Mouse (Mus musculus) kidney, postnatal 25 days (tissue): Measurements from ENCODE around the gene Gm4792.
A peak's percentile ranks its signal among the peaks of the same experiment; 100 is the strongest.

Experiments
- DNase-seq, 2 experiments: peaks; one replicate each; pipeline ENCODE4 v3.0.0; 2021; ENCODE audit warnings: mixed read lengths in 2 of 2

The Gm4792 gene

DNA sequence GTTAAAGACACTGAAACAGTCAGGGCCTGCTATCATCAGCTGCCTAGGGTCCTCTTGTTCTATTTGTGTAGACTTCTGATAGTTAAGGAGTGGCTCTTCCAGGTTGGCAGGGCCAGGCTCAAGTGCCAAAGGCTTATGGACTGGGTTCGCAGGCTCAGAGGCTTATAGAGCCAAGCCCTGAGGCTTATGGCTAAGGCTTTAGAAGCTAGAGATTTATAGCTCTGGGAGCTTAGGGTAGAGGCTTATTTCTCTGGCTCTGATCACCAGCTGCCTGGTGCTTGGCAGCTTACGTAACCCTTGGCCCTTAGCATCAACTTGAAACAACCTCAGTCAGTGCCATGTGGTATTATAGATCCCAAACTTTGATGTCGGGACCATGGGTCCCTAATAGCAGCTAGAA lies at the start of gene Gm4792:
Gene Gm4792 (minus strand): TSS at position 233 of the 400 bp plus-strand sequence.
- no peak for DNase-seq

DNA sequence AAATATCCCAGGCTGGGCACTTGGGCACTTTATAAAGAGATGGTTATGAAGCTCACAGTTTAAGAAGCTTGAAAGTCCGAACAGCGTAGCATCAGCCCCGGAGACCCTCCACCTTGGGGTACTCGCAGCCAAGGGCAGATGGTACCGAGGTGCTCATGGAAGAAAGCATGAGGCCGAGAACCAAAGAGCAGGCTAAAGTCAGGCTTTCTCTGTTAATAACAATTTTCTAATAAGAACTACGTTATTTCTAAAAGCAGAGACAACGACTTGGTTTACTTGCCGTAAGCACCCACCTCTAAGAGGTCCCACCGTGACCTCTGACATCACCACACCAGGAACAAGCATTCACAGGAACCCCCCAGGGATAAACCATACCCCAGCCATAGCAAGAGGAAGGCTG lies 49.5 kb upstream of the Gm4792 start:
- no peak for DNase-seq

- no peak for DNase-seq
Observed at GRCm38 (mm10) chr10:94347296-94347695, 48.8 kb upstream of the Gm4792 start.

DNA sequence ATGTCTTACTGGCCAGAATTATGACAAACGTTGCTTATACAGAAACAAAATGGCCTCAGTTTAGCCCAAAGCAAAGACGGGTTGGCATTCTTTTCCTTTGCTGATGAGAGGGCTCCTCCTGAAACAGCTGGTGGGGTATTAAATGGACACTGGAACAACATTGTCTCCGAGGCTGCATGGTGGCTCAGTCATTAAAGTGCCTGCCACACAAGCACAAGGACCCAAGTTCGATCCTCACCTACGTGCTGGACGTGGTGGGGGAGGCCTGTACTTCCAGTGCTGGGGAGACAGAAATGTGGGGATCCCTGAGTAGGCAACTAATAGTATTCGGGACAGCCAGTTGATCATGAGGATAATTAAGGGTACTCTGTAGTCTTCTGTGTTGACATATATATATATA lies 48.1 kb upstream of the Gm4792 start:
- no peak for DNase-seq

- DNase-seq, result no peak
Observed at GRCm38 (mm10) chr10:94345509-94346252, 47.2 kb upstream of the Gm4792 start.

GRCm38 (mm10) chr10:94344631-94345417 lies 46.3 kb upstream of the Gm4792 start:
- no peak for DNase-seq

DNA sequence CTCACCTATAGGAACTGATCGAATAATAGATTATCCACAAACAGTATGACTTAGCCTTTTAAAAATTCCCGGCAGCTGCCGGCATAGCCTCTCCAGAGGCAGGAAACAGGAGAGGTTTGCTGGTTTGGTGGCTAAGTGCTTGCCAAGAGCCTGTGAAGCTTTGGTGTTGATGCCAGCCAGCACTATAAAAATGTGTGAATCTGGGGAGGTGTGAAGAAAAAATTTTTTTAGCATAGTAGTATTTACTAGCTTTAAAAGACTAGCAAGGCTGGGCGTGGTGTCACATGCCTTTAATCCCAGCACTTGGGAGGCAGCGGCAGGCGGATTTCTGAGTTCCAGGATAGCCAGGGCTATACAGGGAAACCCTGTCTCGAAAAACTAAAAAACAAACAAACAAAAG lies 45.1 kb upstream of the Gm4792 start:
- no peak for DNase-seq

DNA sequence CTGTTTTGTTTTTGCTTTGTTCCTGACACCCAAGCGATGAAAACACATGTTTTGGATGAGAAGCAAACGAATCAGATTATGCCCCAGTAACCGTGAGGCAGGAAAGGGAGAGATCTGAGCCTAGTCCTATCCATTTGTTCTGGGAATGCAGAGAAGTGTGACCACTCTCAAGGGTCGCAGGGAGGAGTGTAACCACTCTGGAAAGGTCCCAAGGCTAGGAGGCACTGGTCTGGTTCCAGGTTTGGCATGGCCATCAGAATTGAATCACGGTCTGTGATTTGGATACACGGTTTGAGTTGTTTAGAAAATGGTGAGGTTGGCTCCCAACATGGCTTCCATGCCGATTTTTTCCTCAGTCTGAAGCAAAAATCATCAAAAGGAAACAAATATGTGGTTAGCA lies 43.8 kb upstream of the Gm4792 start:
- DNase-seq, result no peak

GRCm38 (mm10) chr10:94341501-94341900 lies 43.0 kb upstream of the Gm4792 start:
- DNase-seq, result no peak

GRCm38 (mm10) chr10:94336071-94336470 lies 37.6 kb upstream of the Gm4792 start:
- no peak for DNase-seq

- no peak for DNase-seq
Observed at GRCm38 (mm10) chr10:94335047-94335446, 36.5 kb upstream of the Gm4792 start.

GRCm38 (mm10) chr10:94333328-94333727 lies 34.8 kb upstream of the Gm4792 start:
- no peak for DNase-seq

DNA sequence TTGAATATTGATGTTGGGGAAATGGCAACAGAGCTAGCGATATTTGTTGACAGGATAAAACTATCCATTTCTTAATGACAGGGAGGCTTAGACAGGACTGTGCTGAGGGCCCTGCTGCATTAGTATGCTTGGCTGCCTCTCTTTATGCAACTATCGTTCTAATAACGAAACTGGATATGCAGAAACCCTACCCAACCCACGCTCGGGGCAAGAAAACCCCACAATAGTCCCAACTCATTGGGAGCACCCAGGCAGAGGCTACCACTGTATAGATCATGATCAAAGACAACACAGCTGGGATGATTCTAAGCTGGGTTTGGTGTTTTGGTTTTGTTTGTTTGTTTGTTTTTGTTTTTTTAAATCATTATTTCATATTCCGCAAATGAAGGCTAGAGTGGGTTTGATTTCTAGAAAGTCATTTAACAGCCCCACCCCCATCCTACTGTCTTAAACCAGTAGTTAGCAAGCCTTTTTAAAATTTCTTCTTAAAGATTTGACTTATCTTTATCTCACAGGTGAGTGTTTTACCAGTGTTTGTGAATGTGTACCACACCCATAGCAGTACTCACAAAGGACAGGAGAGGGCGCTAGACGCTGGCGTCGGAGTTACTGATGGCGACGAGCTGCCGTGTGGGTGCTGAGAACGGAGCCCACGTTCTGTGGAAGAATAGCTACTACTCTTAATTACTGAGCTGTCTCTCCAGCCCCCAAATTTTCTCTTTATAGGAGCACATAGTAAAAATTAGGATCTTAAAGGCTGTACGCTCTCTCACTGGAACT lies 34.0 kb upstream of the Gm4792 start:
- DNase-seq, result no peak

GRCm38 (mm10) chr10:94329962-94330361 lies 31.5 kb upstream of the Gm4792 start:
- peak; percentile 40 to 48 for DNase-seq

GRCm38 (mm10) chr10:94318574-94318973 lies 20.1 kb upstream of the Gm4792 start:
- no peak for DNase-seq

- DNase-seq, result peak; percentile 55 to 68
Observed at GRCm38 (mm10) chr10:94313146-94313545, 14.6 kb upstream of the Gm4792 start.

GRCm38 (mm10) chr10:94312007-94312715 lies 13.7 kb upstream of the Gm4792 start:
- DNase-seq, result peak; percentile 11 to 40

- DNase-seq, result peak in 1 of 2 experiments; percentile 2
Observed at GRCm38 (mm10) chr10:94311511-94312006, 13.1 kb upstream of the Gm4792 start, which contains the start of gene Tmcc3. TSS of gene Tmcc3 (plus strand) at chr10:94311949.

DNA sequence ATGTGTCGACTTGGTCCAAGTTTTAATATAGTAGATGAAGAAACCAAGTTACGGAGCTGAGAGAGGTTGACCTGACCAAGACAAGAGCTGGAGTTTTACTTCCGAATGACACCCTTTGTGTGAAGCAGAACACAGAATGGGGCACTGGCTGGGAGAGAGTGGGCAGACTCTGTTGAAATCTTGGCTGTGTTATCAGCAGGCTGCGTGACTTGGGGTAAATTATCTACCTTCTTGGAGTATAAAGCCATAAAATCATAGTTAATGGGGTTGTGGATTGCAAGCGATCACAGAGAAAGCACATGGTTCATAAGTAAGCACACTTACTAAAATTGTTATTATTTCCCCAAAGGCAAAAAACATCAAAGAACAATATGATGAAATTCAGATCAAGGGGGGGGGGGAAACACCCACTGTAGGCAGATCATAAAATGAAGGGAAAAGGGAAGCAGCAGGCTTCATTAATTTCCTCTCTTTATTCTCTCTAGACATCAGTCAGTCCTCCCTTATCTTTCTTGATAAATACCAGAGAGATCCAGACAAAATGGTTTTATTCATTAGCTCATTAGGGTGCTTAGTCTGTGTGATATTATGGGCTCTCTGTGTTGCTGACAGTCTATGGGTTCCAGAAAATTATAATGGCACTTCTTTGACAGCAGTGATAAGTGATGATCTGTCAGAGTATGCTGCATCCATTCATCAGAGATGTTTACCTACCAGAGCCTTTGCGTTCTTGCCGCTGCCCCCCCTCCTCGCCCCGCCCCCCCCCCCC lies 12.2 kb upstream of the Gm4792 start:
- no peak for DNase-seq

DNA sequence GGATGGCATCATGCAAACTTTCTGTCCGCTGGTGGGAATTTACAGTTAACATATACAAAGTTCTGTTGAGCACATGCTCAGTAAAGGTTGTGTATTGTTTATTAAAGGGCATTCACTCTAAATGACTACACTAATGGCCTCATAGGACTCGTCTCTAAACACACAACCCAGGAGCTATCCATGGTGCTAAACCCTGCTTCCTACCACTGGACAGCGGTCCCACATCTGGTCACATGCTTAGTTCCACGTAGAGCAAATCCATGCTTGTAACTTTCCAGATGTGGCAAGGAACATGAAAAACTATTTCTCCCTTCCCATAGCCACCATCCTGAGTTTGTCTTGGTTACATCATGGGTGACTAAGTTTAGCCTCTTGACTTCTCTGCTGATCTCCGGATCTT lies 7.0 kb upstream of the Gm4792 start:
- DNase-seq, result peak in 1 of 2 experiments; percentile 57

GRCm38 (mm10) chr10:94304064-94304657 lies 5.7 kb upstream of the Gm4792 start:
- no peak for DNase-seq
